Mouse (Mus musculus) limb, embryonic 14.5 days (tissue): Measurements from ENCODE around the gene Vwa3b. TPM values are rescaled to one million over a fixed set of nuclear protein-coding genes. Genes with fewer than 3 reads are reported as not detected.

ENCODE experiments used
- ATAC-seq: fragments of 200-750 bp; cut with Nextera tagmentation; 2 replicates; pipeline ENCODE4 v1.8.0; 2017; ENCODE audit warnings: low read depth, moderate number of reproducible peaks, moderate TSS enrichment; ENCODE audit not compliant: low FRiP score
- DNase-seq: peaks from one replicate; pipeline ENCODE4 v3.0.0-alpha.2; 2015; ENCODE audit warnings: low spot score
- H3K27ac ChIP-seq: fragments of 300-500 bp; sonication (generic); replicated peaks from 2 replicates; pipeline ENCODE4 v1.5.1; 2014; ENCODE audit warnings: low read depth, mild to moderate bottlenecking, low read length, moderate library complexity, mixed read lengths
- H3K27me3 ChIP-seq: fragments of 300-500 bp; sonication (generic); 2 replicates; pipeline ENCODE4 v1.6.1; 2014; ENCODE audit warnings: low read length, mixed read lengths; ENCODE audit not compliant: control insufficient read depth, insufficient read depth
- H3K36me3 ChIP-seq: fragments of 300-500 bp; sonication (generic); 2 replicates; pipeline ENCODE4 v1.6.1; 2014; ENCODE audit warnings: mild to moderate bottlenecking, low read length, moderate library complexity, mixed read lengths; ENCODE audit not compliant: control insufficient read depth, insufficient read depth
- H3K4me1 ChIP-seq: fragments of 300-500 bp; sonication (generic); 2 replicates; pipeline ENCODE4 v1.6.1; 2014; ENCODE audit warnings: antibody characterized with exemption, low read length, mixed read lengths; ENCODE audit not compliant: control insufficient read depth, insufficient read depth
- H3K4me2 ChIP-seq: fragments of 300-500 bp; sonication (generic); replicated peaks from 2 replicates; pipeline ENCODE4 v1.6.1; 2014; ENCODE audit warnings: low read depth, mild to moderate bottlenecking, low read length, moderate library complexity; ENCODE audit not compliant: severe bottlenecking
- H3K4me3 ChIP-seq: fragments of 300-500 bp; sonication (generic); replicated peaks from 2 replicates; pipeline ENCODE4 v1.5.1; 2014; ENCODE audit warnings: low read length
- H3K9ac ChIP-seq: fragments of 300-500 bp; sonication (generic); 2 replicates; pipeline ENCODE4 v1.6.1; 2014; ENCODE audit warnings: mild to moderate bottlenecking, low read depth, low read length, moderate library complexity; ENCODE audit not compliant: severe bottlenecking
- H3K9me3 ChIP-seq: fragments of 300-500 bp; sonication (generic); 2 replicates; pipeline ENCODE4 v1.6.1; 2016; ENCODE audit warnings: low read length; ENCODE audit not compliant: control insufficient read depth
- POLR2A ChIP-seq: fragments of 200-500 bp; IDR thresholded peaks from 2 replicates; pipeline ENCODE4 v1.8.0; 2012; ENCODE audit warnings: inconsistent platforms, mild to moderate bottlenecking, moderate library complexity, borderline replicate concordance; ENCODE audit not compliant: insufficient read depth, insufficient read length; ENCODE audit errors: extremely low read depth
- WGBS: fragments of 180-500 bp; shearing (Covaris S2); extraction: QIAGEN DNeasy Blood & Tissue Kit; methylation state at CpG from one replicate; pipeline ENCODE4 v1.1.7; 2014; 5-methylcytosine and 5-hydroxymethylcytosine counted together
- polyA plus RNA-seq, 2 experiments: library from polyadenylated mRNA; depleted of rRNA in 1 of 2; stranded (reverse) in 1 of 2; unstranded in 1 of 2; fragments of >200 nt; fragmentation: Nextera tagmentation in 1 of 2; extraction: Ambion mirVana in 1 of 2; gene quantifications; 2 replicates each; pipeline versions ENCODE4 v1.2.1 to v1.2.3; 2012 to 2014

Vwa3b gene
- polyA plus RNA-seq, 2 experiments = 1.0 to 1.6 TPM

- WGBS = 62% methylated on average over 6 of the region's 6 CpGs
- ATAC-seq = no peak
Observed at GRCm38 (mm10) chr1:36985896-36986295, 40.5 kb upstream of the Vwa3b start.

GRCm38 (mm10) chr1:36986396-36987160 lies 39.8 kb upstream of the Vwa3b start:
- Histone ChIP-seq H3K9me3 (no peaks in the 10 kb centered on the region), H3K9ac (no peak overlapping the region), H3K36me3 (no peaks in the 10 kb centered on the region), H3K4me2 (no peak overlapping the region), H3K27ac (no peak overlapping the region), H3K4me1 (peaks cover 3% of the 10 kb centered on the region; the same call in 1 of the 2 replicates), H3K27me3 (no peaks in the 10 kb centered on the region), H3K4me3 (no peak overlapping the region)
- ATAC-seq (no peak), DNase-seq (no peak)
- TF ChIP-seq POLR2A = no peak
- WGBS = 78% methylated on average over 14 of the region's 14 CpGs

More at GRCm38 (mm10) chr1:36985896-36986295, 40.5 kb upstream of the Vwa3b start:
- no peak for TF ChIP-seq POLR2A
- peaks cover 3% of the 10 kb centered on the region; the same call in 1 of the 2 replicates for H3K4me1 ChIP-seq
- H3K4me3 ChIP-seq = no peak overlapping the region
- no peak overlapping the region for H3K9ac ChIP-seq
- no peaks in the 10 kb centered on the region for H3K9me3 ChIP-seq
- H3K27me3 ChIP-seq = no peaks in the 10 kb centered on the region
- no peak overlapping the region for H3K4me2 ChIP-seq
- no peaks in the 10 kb centered on the region for H3K36me3 ChIP-seq
- H3K27ac ChIP-seq = no peak overlapping the region
- DNase-seq = no peak

- H3K27ac ChIP-seq = no peak overlapping the region
- H3K4me2 ChIP-seq = no peak overlapping the region
- H3K4me1 ChIP-seq = peaks cover 3% of the 10 kb centered on the region; the same call in 1 of the 2 replicates
- no peak overlapping the region for H3K4me3 ChIP-seq
- no peak for TF ChIP-seq POLR2A
- no peak overlapping the region for H3K9ac ChIP-seq
- H3K36me3 ChIP-seq = no peaks in the 10 kb centered on the region
- no peaks in the 10 kb centered on the region for H3K9me3 ChIP-seq
- no peaks in the 10 kb centered on the region for H3K27me3 ChIP-seq
- ATAC-seq (no peak), DNase-seq (no peak)
- 79% methylated on average over 10 of the region's 10 CpGs for WGBS
Observed at GRCm38 (mm10) chr1:36987172-36988148, 38.9 kb upstream of the Vwa3b start.

- ATAC-seq (no peak), DNase-seq (no peak)
- WGBS = 82% methylated on average over 6 of the region's 6 CpGs
Observed at GRCm38 (mm10) chr1:36988161-36988560, 38.2 kb upstream of the Vwa3b start.

GRCm38 (mm10) chr1:36988561-36988960 lies 37.8 kb upstream of the Vwa3b start:
- no peaks in the 10 kb centered on the region for H3K36me3 ChIP-seq
- H3K4me3 ChIP-seq = no peak overlapping the region
- 63% methylated on average over 6 of the region's 6 CpGs for WGBS
- no peak for TF ChIP-seq POLR2A
- peaks cover 3% of the 10 kb centered on the region; the same call in 1 of the 2 replicates for H3K4me1 ChIP-seq
- no peak for DNase-seq
- no peaks in the 10 kb centered on the region for H3K27me3 ChIP-seq
- H3K9ac ChIP-seq = no peak overlapping the region
- no peak for ATAC-seq
- no peak overlapping the region for H3K27ac ChIP-seq
- H3K9me3 ChIP-seq = no peaks in the 10 kb centered on the region
- no peak overlapping the region for H3K4me2 ChIP-seq

More at GRCm38 (mm10) chr1:36988161-36988560, 38.2 kb upstream of the Vwa3b start:
- H3K27me3 ChIP-seq = no peaks in the 10 kb centered on the region
- H3K4me3 ChIP-seq = no peak overlapping the region
- no peak overlapping the region for H3K27ac ChIP-seq
- peaks cover 3% of the 10 kb centered on the region; the same call in 1 of the 2 replicates for H3K4me1 ChIP-seq
- no peak overlapping the region for H3K9ac ChIP-seq
- H3K4me2 ChIP-seq = no peak overlapping the region
- no peaks in the 10 kb centered on the region for H3K9me3 ChIP-seq
- no peak for TF ChIP-seq POLR2A
- H3K36me3 ChIP-seq = no peaks in the 10 kb centered on the region
